Mouse (Mus musculus): ENCODE results near the gene Upk3b. TPM values are rescaled to one million over a fixed set of nuclear protein-coding genes. Genes with fewer than 3 reads are reported as not detected.
"Not testable (repeated sequence)": the region's sequence is repeated elsewhere in the genome, so short reads cannot be mapped to it uniquely, and the experiment has no call there.

Gene Upk3b
- total and polyA plus RNA-seq, 3 experiments = 0.05 TPM; not detected in 2

DNA sequence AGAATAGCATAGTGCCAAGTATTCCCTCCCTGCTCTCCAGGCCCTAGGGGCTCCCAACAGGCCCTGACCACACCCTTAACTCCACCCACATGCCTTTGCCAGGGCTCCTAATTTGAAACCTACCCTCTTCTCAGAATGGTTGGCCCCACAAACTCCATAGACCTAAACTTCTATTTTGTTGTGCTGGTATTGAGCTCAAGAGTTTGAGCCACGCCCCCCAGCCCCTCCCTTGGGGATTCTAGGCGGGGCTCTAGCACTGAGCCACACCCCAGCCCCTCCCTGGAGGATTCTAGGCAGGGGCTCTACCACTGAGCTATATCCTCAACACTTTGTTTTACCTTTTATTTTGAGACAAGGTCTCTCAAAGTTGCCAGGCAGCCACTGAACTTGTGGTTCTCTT, 3.0 kb downstream of the Upk3b start:
- Histone ChIP-seq H3K4me3 (ENCODE audit: low read depth, low read length) (no peak overlapping the region), H3K9me3 (replicated peaks) (no peaks in the 10 kb centered on the region), H3K4me1 (ENCODE audit: insufficient read depth, low read depth, low read length) (peaks cover 27% of the 10 kb centered on the region), H3K27me3 (ENCODE audit: insufficient read depth, low read length) (peaks cover 20% of the 10 kb centered on the region), H3K36me3 (replicated peaks) (no peaks in the 10 kb centered on the region)
- DNase-seq (ENCODE audit: low spot score) (no peak), ATAC-seq (ENCODE audit: extremely low read depth, insufficient number of reproducible peaks, low FRiP score, poor library complexity, severe bottlenecking) (no peak)
- TF ChIP-seq CTCF (IDR thresholded peaks at IDR 0.05; ENCODE audit: low read depth, low read length) (no peak), GATA2 (IDR thresholded peaks at IDR 0.05; ENCODE audit: borderline replicate concordance, low read depth, low read length) (no peak), GATA1 (IDR thresholded peaks at IDR 0.05; ENCODE audit: borderline replicate concordance, low read length) (no peak), POLR2AphosphoS5 (IDR thresholded peaks at IDR 0.05; ENCODE audit: insufficient replicate concordance, low read depth, low read length) (no peak), TAL1 (conservative IDR thresholded peaks at IDR 0.05; ENCODE audit: low read depth, low read length) (no peak)

DNA sequence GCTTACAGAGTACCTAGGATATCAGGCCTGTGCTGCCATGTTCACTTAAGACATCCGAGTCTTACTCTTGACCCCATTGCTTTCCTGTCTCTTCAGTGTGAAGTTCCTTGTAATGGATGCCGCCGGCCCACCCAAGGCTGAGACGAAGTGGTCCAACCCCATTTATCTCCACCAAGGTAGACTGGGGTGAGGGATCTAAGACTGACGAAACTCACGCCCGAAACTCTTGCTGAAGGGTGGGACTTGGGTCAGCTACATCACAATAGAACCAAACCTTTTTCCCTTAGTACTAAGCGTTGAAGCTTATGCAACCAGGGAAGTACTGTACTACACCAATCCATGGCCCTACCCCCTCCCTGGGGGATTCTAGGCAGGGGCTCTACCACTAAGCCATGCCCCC, 3.4 kb downstream of the Upk3b start:
- Histone ChIP-seq H3K4me1 (ENCODE audit: insufficient read depth, low read depth, low read length) (peaks cover 27% of the 10 kb centered on the region), H3K36me3 (replicated peaks) (no peaks in the 10 kb centered on the region), H3K27me3 (ENCODE audit: insufficient read depth, low read length) (peaks cover 20% of the 10 kb centered on the region), H3K4me3 (ENCODE audit: low read depth, low read length) (no peak overlapping the region), H3K9me3 (replicated peaks) (no peaks in the 10 kb centered on the region)
- DNase-seq (ENCODE audit: low spot score) = no peak
- no peak for ATAC-seq (ENCODE audit: extremely low read depth, insufficient number of reproducible peaks, low FRiP score, poor library complexity, severe bottlenecking)
- TF ChIP-seq GATA1 (IDR thresholded peaks at IDR 0.05; ENCODE audit: borderline replicate concordance, low read length) (no peak), POLR2AphosphoS5 (IDR thresholded peaks at IDR 0.05; ENCODE audit: insufficient replicate concordance, low read depth, low read length) (no peak), TAL1 (conservative IDR thresholded peaks at IDR 0.05; ENCODE audit: low read depth, low read length) (no peak), GATA2 (IDR thresholded peaks at IDR 0.05; ENCODE audit: borderline replicate concordance, low read depth, low read length) (no peak), CTCF (IDR thresholded peaks at IDR 0.05; ENCODE audit: low read depth, low read length) (no peak)

DNA sequence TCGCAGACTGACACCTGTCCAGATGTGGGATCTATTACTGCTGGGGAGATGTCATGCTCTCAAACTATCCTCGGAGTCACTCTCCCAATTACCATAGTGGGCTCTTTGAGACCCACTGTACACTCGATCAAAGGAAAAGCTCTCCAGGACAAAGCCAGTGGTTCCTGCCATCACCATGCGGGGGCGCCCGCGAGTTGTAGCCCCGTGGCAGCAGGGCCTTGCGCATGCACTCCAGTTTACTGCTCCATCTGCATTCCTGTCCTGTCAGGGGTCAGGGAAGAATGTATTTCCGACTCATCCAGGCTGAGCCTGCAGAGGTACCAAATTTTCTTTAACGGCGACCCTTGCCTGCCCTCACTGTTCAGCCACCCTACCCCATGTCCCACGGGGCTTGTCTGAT, 6.6 kb downstream of the Upk3b start:
- peak; percentile 54 for TF ChIP-seq CTCF (IDR thresholded peaks at IDR 0.05; ENCODE audit: low read depth, low read length)
- TF ChIP-seq GATA2 (IDR thresholded peaks at IDR 0.05; ENCODE audit: borderline replicate concordance, low read depth, low read length) = no peak
- TF ChIP-seq POLR2AphosphoS5 (IDR thresholded peaks at IDR 0.05; ENCODE audit: insufficient replicate concordance, low read depth, low read length) = no peak
- ATAC-seq (ENCODE audit: extremely low read depth, insufficient number of reproducible peaks, low FRiP score, poor library complexity, severe bottlenecking) (no peak), DNase-seq (ENCODE audit: low spot score) (no peak)
- H3K36me3 ChIP-seq (replicated peaks) = no peaks in the 10 kb centered on the region
- H3K9me3 ChIP-seq (replicated peaks) = no peaks in the 10 kb centered on the region
- peaks cover 10% of the 10 kb centered on the region for H3K4me1 ChIP-seq (ENCODE audit: insufficient read depth, low read depth, low read length)
- H3K4me3 ChIP-seq (ENCODE audit: low read depth, low read length) = no peak overlapping the region
- H3K27me3 ChIP-seq (ENCODE audit: insufficient read depth, low read length) = peaks cover 10% of the 10 kb centered on the region; the same call in 1 of the 2 replicates

DNA sequence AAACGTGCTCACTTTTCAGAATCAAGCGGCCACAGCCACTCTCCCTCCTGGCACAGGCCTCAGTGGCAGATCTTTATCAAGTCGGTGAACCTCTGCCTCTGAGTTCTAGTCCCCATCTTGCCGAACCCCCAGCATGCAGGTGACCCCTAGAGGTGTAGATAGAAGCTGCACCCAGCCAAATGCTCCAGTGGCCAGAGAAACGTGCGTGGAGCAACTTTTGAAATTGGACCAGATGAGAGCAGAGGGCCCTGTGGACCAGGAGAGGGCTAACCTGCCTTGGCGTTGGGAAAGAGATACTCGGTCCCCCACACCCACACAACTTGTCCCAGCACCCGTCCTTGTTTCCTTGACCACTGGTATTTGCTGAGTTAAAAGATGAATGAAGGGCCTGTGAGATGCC, 7.1 kb downstream of the Upk3b start:
- ATAC-seq (ENCODE audit: extremely low read depth, insufficient number of reproducible peaks, low FRiP score, poor library complexity, severe bottlenecking) (no peak), DNase-seq (ENCODE audit: low spot score) (no peak)
- H3K36me3 ChIP-seq (replicated peaks) = no peaks in the 10 kb centered on the region
- H3K27me3 ChIP-seq (ENCODE audit: insufficient read depth, low read length) = peaks cover 10% of the 10 kb centered on the region; the same call in 1 of the 2 replicates
- H3K4me3 ChIP-seq (ENCODE audit: low read depth, low read length) = no peak overlapping the region
- peaks cover 6% of the 10 kb centered on the region for H3K4me1 ChIP-seq (ENCODE audit: insufficient read depth, low read depth, low read length)
- no peaks in the 10 kb centered on the region for H3K9me3 ChIP-seq (replicated peaks)
- no peak for TF ChIP-seq POLR2AphosphoS5 (IDR thresholded peaks at IDR 0.05; ENCODE audit: insufficient replicate concordance, low read depth, low read length)

DNA sequence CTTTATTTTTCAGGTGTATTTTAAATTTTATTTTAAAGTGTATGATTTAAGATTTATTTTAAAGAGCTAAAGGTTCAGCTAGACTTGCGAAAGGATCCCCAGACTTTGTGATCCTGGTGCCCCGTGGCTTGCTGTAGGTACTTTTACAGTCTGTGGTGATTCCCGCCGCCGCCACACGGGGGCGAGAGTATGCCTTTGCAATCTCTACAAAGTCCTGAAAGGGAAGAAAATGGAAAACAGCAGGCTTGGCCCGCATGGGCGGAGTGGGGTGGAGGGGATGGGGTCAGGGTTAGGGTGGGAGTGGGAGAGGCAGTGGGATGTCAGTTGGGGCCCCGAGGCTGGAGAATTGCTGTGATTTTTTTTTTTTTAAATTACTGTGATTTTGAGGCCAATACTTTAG, 7.7 kb downstream of the Upk3b start:
- H3K27me3 ChIP-seq (ENCODE audit: insufficient read depth, low read length) = peaks cover 10% of the 10 kb centered on the region; the same call in 1 of the 2 replicates
- peaks cover 2% of the 10 kb centered on the region for H3K4me1 ChIP-seq (ENCODE audit: insufficient read depth, low read depth, low read length)
- H3K9me3 ChIP-seq (replicated peaks) = no peaks in the 10 kb centered on the region
- TF ChIP-seq CTCF (IDR thresholded peaks at IDR 0.05; ENCODE audit: low read depth, low read length) (peak; percentile 52; the same call in 1 of the 2 replicates), TAL1 (conservative IDR thresholded peaks at IDR 0.05; ENCODE audit: low read depth, low read length) (no peak)
- no peaks in the 10 kb centered on the region for H3K36me3 ChIP-seq (replicated peaks)
- H3K4me3 ChIP-seq (ENCODE audit: low read depth, low read length) = no peak overlapping the region
- ATAC-seq (ENCODE audit: extremely low read depth, insufficient number of reproducible peaks, low FRiP score, poor library complexity, severe bottlenecking) (no peak), DNase-seq (ENCODE audit: low spot score) (peak; percentile 54)

- H3K4me3 ChIP-seq (ENCODE audit: low read depth, low read length); ATAC-seq (ENCODE audit: extremely low read depth, insufficient number of reproducible peaks, low FRiP score, poor library complexity, severe bottlenecking); DNase-seq (ENCODE audit: low spot score); H3K4me1 ChIP-seq (ENCODE audit: insufficient read depth, low read depth, low read length); H3K9me3 ChIP-seq (replicated peaks); H3K27me3 ChIP-seq (ENCODE audit: insufficient read depth, low read length); H3K36me3 ChIP-seq (replicated peaks): not testable (repeated sequence)
Measured at GRCm38 (mm10) chr5:136048541-136048940, 10.2 kb downstream of the Upk3b start.

- Histone ChIP-seq H3K36me3 (replicated peaks) (no peaks in the 10 kb centered on the region), H3K27me3 (ENCODE audit: insufficient read depth, low read length) (peaks cover 2% of the 10 kb centered on the region; the same call in 1 of the 2 replicates), H3K4me3 (ENCODE audit: low read depth, low read length) (no peak overlapping the region), H3K4me1 (ENCODE audit: insufficient read depth, low read depth, low read length) (no peaks in the 10 kb centered on the region), H3K9me3 (replicated peaks) (no peaks in the 10 kb centered on the region)
- DNase-seq (ENCODE audit: low spot score) (no peak), ATAC-seq (ENCODE audit: extremely low read depth, insufficient number of reproducible peaks, low FRiP score, poor library complexity, severe bottlenecking) (no peak)
- TF ChIP-seq POLR2AphosphoS5 (IDR thresholded peaks at IDR 0.05; ENCODE audit: insufficient replicate concordance, low read depth, low read length) = no peak
Measured at GRCm38 (mm10) chr5:136049926-136050325, 11.6 kb downstream of the Upk3b start.
